Mouse (Mus musculus) gastrocnemius, postnatal 14 days (tissue): Measurements from ENCODE around the gene Defa21. TPM values are rescaled to one million over a fixed set of nuclear protein-coding genes. Genes with fewer than 3 reads are reported as not detected.
"Not testable (repeated sequence)": the region's sequence is repeated elsewhere in the genome, so short reads cannot be mapped to it uniquely, and the experiment has no call there.

Experiments used
- DNase-seq: peaks from one replicate; pipeline ENCODE4 v3.0.0; 2021; ENCODE audit warnings: mixed read lengths
- intact Hi-C: fragments of 180-260 bp; cut with DNase I; formaldehyde crosslinking; loops from one replicate; pipeline ENCODE4 v1.15.1; 2025; ENCODE audit warnings: low total_unique reads
- long read RNA-seq, 2 experiments: library from polyadenylated mRNA; stranded (forward); transcript quantifications; one replicate each; pipeline ENCODE4 v2.0.0; 2021
- total RNA-seq, 2 experiments: library from RNA; stranded (reverse); gene quantifications; 2 replicates each; pipeline ENCODE4 v1.2.3; 2021

Gene Defa21
- total RNA-seq: not detected
- long read RNA-seq, experiment 1: 0 reads
- long read RNA-seq, experiment 2: 0 reads

GRCm38 (mm10) chr8:21025245-21025644 is at the start of gene Defa21:
Gene Defa21 (plus strand): TSS chr8:21025545.
- intact Hi-C loops, DNase-seq: not testable (repeated sequence)

GRCm38 (mm10) chr8:20979846-20980245 is 45.5 kb upstream of the Defa21 start:
- intact Hi-C loops: no loop called here
- no peak for DNase-seq

GRCm38 (mm10) chr8:20994042-20994441 is 31.3 kb upstream of the Defa21 start:
- intact Hi-C loops, DNase-seq: not testable (repeated sequence)

- DNase-seq: no peak
- intact Hi-C loops: no loop called here
Measured at GRCm38 (mm10) chr8:20996776-20997175, 28.6 kb upstream of the Defa21 start.

GRCm38 (mm10) chr8:20997291-20997690 is 28.1 kb upstream of the Defa21 start:
- no peak for DNase-seq
- intact Hi-C loops: no loop called here

- no peak for DNase-seq
- intact Hi-C loops: no loop called here
Measured at GRCm38 (mm10) chr8:21001171-21001570, 24.2 kb upstream of the Defa21 start.

GRCm38 (mm10) chr8:21006801-21007200 is 18.5 kb upstream of the Defa21 start:
- intact Hi-C loops: no loop called here
- no peak for DNase-seq

GRCm38 (mm10) chr8:21008578-21008977 is 16.8 kb upstream of the Defa21 start:
- DNase-seq, intact Hi-C loops: not testable (repeated sequence)

GRCm38 (mm10) chr8:21010548-21010947 is 14.8 kb upstream of the Defa21 start:
- not testable (repeated sequence) for DNase-seq

GRCm38 (mm10) chr8:21054747-21055146 is 29.4 kb downstream of the Defa21 start, which contains the start of gene Defa23:
Gene Defa23 (plus strand): TSS chr8:21055047.
- intact Hi-C loops: not testable (repeated sequence)

More at GRCm38 (mm10) chr8:21010548-21010947, 14.8 kb upstream of the Defa21 start:
- intact Hi-C loops: not testable (repeated sequence)

GRCm38 (mm10) chr8:21064738-21065137 is 39.4 kb downstream of the Defa21 start, which contains the start of gene Defa35:
Gene Defa35 (plus strand): TSS chr8:21065038.
- intact Hi-C loops, DNase-seq: not testable (repeated sequence)

More at GRCm38 (mm10) chr8:21054747-21055146, 29.4 kb downstream of the Defa21 start, which contains the start of gene Defa23:
- DNase-seq: not testable (repeated sequence)

Other genes with a start within 250 kb of the Defa21 start
- gene Defb33, start 132.9 kb upstream of the Defa21 start, total RNA-seq: not detected
- not detected for gene Gm15056, start 122.9 kb upstream of the Defa21 start, total RNA-seq
- gene Gm6040, start 103.5 kb upstream of the Defa21 start, total RNA-seq: not detected
- gene AY761185, start 80.8 kb upstream of the Defa21 start, total RNA-seq: not detected
- not detected for gene Defa23, start 29.5 kb downstream of the Defa21 start, total RNA-seq
- not detected for gene Defa35, start 39.5 kb downstream of the Defa21 start, total RNA-seq
- gene Defa25, start 58.9 kb downstream of the Defa21 start, total RNA-seq: not detected
- not detected for gene Gm14851, start 70.5 kb downstream of the Defa21 start, total RNA-seq
- not detected for gene Defa30, start 109.1 kb downstream of the Defa21 start, total RNA-seq
- not detected for gene Defa22, start 136.7 kb downstream of the Defa21 start, total RNA-seq
- not detected for gene Defa31, start 166.1 kb downstream of the Defa21 start, total RNA-seq
- gene Gm15293, start 176.0 kb downstream of the Defa21 start, total RNA-seq: not detected
- not detected for gene Gm15292, start 224.2 kb downstream of the Defa21 start, total RNA-seq